Mouse (Mus musculus) layer of hippocampus, adult 2 months (tissue): Measurements from ENCODE around the gene Artn. TPM values are rescaled to one million over a fixed set of nuclear protein-coding genes. Genes with fewer than 3 reads are reported as not detected.

ENCODE experiments used
- DNase-seq, 2 experiments: peaks; one replicate each; pipeline ENCODE4 v3.0.0; 2022; ENCODE audit warnings: low spot score in 2 of 2
- H3K27ac ChIP-seq: fragments of 200-600 bp; 2 replicates; pipeline ENCODE4 v1.8.1; 2022
- H3K4me3 ChIP-seq: fragments of 200-600 bp; 2 replicates; pipeline ENCODE4 v1.8.1; 2022; ENCODE audit warnings: mild to moderate bottlenecking
- CTCF ChIP-seq: fragments of 200-600 bp; conservative IDR thresholded peaks from 2 replicates; pipeline ENCODE4 v1.8.1; 2022; ENCODE audit warnings: antibody characterized with exemption, mild to moderate bottlenecking, moderate library complexity
- total RNA-seq, 2 experiments: library from RNA; stranded (reverse); gene quantifications; 2 replicates each; pipeline ENCODE4 v1.2.3; 2021

The Artn gene
- total RNA-seq, 2 experiments from 2014 or later: 1.8 to 1.9 TPM

DNA sequence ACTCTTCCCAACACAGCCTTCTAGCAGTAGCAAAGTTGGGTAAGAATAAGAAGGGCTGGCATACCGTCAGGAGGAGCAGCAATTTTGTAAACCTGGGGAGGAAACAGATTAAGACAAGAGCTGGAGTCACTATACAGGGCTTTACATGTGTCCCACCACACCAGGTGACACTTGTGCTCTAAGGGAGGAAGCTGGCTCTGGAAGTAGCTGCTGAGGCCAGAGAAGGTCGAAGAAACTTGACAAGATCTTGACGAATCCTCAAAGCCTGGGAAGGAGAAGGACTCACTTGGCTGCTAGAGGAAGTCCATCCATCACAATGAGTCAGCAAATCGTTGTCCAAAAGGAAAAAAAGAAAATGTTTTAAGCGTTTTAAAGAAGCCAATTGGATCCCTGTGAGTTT lies 13.2 kb downstream of the Artn start:
- H3K4me3 ChIP-seq: no peak overlapping the region
- TF ChIP-seq CTCF: no peak
- no peak for DNase-seq
- H3K27ac ChIP-seq: no peak overlapping the region

GRCm38 (mm10) chr4:117915489-117916105 lies 14.0 kb downstream of the Artn start:
- DNase-seq: no peak
- no peak for TF ChIP-seq CTCF
- H3K4me3 ChIP-seq: peak overlapping the region; percentile 85
- peak overlapping the region; percentile 100 for H3K27ac ChIP-seq

DNA sequence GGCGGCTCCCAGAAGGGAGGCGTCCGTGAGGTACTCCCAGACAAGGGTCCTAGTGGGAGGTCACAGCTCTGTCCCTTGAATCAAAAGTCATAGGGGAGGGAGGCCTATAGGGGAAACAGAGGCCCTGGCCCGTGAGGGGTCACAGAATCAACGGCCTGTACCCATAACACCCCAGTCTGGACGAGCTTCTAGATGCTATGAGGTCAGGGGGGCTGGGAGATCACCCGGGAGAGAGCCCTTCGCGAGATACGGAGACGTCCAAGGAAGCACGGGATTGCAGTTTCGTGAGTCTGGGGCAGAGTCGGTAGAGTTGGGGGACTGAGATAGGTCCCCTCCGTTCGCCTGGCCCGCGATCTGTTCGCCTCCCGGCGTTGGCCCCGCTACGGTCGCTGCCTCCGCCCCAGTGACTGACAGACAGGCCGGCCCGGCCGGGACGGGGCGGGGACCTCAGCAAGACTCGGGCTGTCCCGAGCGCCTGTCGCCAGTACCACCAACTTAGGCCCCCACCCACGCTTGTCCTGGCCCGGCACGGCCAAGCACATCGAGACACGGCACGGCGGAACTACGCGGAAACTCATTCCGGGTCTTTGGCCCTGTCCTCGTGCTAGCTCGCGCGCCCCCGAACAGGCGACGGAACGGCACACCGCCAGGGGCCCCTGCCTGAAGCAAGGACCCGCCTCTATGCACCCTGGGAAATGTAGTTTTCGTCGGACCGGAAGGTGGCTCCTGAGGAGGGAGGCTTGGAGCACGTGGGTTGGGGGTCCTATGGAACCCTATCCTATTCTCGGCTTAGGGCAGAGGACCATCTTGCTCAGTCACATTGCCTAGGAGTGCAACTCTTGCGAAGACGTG lies 14.7 kb downstream of the Artn start, which contains the start of gene Ipo13:
TSS of gene Ipo13 (minus strand) at position 409 of the 852 bp plus-strand sequence.
- peak within 1 kb of the TSS; percentile 100 for H3K27ac ChIP-seq
- peak; percentile 58 for TF ChIP-seq CTCF
- peak; percentile 91 to 92 for DNase-seq

GRCm38 (mm10) chr4:117914031-117914430 lies 15.5 kb downstream of the Artn start:
- TF ChIP-seq CTCF: no peak
- Histone ChIP-seq H3K27ac (peak overlapping the region; percentile 100), H3K4me3 (peak overlapping the region; percentile 85)
- no peak for DNase-seq

More for the DNA sequence above, 14.7 kb downstream of the Artn start, which contains the start of gene Ipo13:
- H3K4me3 ChIP-seq: peak within 1 kb of the TSS; percentile 85

DNA sequence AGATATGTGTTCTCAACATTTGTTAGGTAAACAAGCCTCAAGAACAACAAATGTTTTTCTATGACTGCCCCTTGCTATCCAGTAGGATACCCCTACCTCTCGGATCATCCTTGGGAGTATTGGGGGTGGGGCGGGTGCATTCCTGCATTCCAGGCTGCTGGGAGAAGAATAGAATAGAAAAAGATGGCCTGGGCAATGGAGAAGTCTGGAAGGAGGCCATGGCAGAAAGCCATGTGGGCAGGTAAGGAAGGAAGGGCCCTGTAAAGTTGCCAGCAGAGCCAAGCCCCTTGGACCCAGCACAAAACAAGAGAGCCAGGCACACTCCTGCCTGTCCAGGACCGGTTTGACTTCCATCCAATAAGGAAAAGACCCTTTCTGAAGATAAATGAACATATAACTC lies 16.1 kb downstream of the Artn start:
- Histone ChIP-seq H3K27ac (peak overlapping the region; percentile 100), H3K4me3 (peak overlapping the region; percentile 85)
- no peak for TF ChIP-seq CTCF
- no peak for DNase-seq

DNA sequence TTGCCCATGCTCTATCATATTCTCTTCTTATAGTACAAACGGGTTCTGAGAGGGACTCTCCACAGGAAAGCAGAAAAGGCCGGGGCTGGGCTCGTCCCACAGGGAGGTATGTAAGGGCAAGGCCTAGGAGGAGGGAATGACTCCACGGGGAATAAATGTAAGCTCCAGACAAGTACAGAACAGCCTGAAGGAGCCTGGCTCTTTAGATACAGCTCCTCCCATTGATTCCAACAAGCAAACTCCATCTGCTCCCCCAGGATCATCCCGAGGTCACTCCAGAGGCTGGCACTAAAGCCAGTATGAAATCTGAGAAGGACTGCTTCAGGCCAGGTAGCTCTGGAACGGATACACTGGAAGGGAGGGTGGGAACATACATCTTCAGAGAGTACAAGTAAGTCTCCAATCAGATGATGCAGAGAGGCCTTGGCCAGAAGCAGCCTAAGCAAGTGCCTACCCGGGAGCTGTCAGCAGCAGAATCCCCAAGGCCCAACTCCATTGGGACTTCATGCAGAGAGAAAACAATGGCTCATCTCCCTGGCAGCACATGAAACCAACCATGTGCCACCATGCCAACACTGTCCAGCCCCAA lies 16.8 kb downstream of the Artn start:
- TF ChIP-seq CTCF: no peak
- Histone ChIP-seq H3K4me3 (peak overlapping the region; percentile 85), H3K27ac (peak overlapping the region; percentile 100)
- DNase-seq: no peak

DNA sequence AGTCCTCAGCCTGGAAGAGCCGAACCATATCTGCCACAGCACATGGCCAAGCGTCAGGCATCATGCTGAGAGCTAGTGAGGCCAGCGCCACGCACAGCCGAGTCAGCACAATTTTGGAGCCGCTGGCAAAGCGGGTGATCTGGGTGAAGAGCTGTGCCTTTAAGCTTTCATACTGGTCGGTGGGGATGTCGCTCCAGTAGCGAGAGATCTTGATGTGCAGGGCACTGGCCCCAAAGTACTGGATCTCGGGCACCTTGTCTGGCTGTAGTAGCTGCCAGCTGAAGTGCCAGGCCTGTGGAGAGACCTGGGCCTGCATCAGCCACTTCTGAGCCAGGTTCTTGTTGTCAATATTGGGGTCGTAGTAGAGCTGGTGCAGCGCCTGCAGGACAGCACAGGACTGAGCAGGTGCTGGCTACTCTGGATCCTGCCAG lies 17.4 kb downstream of the Artn start:
- DNase-seq: no peak
- Histone ChIP-seq H3K4me3 (peak overlapping the region; percentile 85), H3K27ac (peak overlapping the region; percentile 100)

DNA sequence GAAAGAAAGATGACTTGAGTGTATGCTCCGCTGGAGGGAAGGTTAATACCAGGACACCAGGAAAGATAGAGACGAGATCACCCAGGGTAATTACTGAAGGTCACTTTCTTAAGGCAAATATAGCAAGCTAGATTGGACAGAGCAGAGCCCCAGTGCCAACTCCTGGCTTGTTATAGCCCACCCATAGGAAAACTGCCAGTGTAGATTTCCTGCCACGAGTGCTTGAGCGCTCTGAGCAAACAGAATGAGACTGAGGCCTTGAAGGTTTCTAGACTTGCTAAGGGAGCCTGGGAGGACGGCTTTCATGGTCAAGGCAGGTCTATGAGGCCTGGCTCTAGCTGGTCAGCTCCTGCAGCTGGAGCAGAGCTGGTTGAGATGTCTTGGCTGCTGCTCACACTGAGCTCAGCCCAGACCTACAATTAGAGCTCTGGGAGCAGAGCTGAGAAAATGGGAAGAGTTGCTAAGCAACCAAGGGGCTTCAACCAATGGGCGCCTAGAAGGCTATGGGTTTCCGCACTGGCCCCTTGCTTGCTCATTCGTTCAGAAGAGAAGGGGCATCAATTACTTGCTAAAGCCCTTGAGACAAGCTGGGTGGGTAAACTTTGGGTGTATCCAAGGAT lies 20.6 kb downstream of the Artn start:
- DNase-seq: no peak
- TF ChIP-seq CTCF: no peak
- H3K4me3 ChIP-seq: peak overlapping the region; percentile 44
- H3K27ac ChIP-seq: peak overlapping the region; percentile 87

More for the DNA sequence above, 17.4 kb downstream of the Artn start:
- no peak for TF ChIP-seq CTCF

GRCm38 (mm10) chr4:117906196-117906595 lies 23.4 kb downstream of the Artn start:
- no peak overlapping the region for H3K4me3 ChIP-seq
- no peak for DNase-seq
- peak overlapping the region; percentile 28 for H3K27ac ChIP-seq
- no peak for TF ChIP-seq CTCF

GRCm38 (mm10) chr4:117904761-117905160 lies 24.8 kb downstream of the Artn start:
- no peak for DNase-seq
- no peak for TF ChIP-seq CTCF
- Histone ChIP-seq H3K27ac (peak overlapping the region; percentile 79), H3K4me3 (no peak overlapping the region)

DNA sequence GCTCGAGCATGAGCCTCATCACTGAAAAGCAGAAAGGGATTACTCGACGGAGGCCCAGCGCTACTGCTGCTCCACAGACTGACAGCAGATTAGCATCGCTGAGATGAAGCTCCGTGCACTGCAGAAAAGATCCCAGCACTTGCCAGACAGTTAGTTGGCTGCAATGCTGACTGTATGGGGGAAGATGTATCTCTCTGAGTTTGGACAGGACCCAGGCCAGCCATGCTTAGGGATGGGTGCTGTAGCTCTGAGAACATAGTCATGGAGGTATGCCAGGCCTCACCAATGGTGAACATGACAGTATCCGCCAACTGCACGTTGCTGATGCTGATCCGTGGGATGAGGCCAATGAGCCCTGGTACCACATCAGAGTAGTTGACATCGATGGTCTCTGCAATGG lies 25.5 kb downstream of the Artn start:
- Histone ChIP-seq H3K27ac (peak overlapping the region; percentile 79), H3K4me3 (no peak overlapping the region)
- no peak for TF ChIP-seq CTCF
- DNase-seq: peak in 1 of 2 experiments; percentile 67

- no peak overlapping the region for H3K4me3 ChIP-seq
- TF ChIP-seq CTCF: no peak
These were observed 31.5 kb downstream of the Artn start for GRCm38 (mm10) chr4:117898111-117898510.

DNA sequence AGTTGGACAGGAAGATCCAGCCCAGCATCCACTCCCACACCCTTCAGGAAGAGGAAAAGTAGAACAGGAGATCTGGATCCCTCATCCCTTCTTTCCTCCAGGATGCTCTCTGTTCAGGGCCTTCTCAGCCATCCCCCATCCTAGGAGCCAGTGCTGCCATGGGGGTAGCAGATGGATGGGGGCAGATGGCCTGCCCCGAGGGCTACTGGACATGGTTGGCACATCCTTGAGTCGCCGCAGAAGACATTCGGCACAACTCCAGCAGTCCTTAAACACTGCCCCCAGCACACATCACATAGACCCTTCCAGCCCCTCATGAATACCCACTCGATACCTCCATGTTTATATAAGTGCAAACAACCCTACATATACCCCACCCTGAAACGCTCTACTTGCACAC lies 33.5 kb downstream of the Artn start:
- no peak for DNase-seq
- H3K27ac ChIP-seq: no peak overlapping the region

More at GRCm38 (mm10) chr4:117898111-117898510, 31.5 kb downstream of the Artn start:
- DNase-seq: no peak
- no peak overlapping the region for H3K27ac ChIP-seq

More for the DNA sequence above, 33.5 kb downstream of the Artn start:
- no peak for TF ChIP-seq CTCF
- no peak overlapping the region for H3K4me3 ChIP-seq
